Mouse (Mus musculus) C2C12 (cell line): Measurements from ENCODE around the gene Smoc2.

Experiments
- CTCF ChIP-seq: IDR thresholded peaks from one replicate; pipeline ENCODE4 v1.5.1; 2011; ENCODE audit not compliant: control insufficient read depth, insufficient read depth, insufficient read length
- MAX ChIP-seq: IDR thresholded peaks from one replicate; pipeline ENCODE4 v1.6.1; 2011; ENCODE audit warnings: mild to moderate bottlenecking, control low read depth

DNA sequence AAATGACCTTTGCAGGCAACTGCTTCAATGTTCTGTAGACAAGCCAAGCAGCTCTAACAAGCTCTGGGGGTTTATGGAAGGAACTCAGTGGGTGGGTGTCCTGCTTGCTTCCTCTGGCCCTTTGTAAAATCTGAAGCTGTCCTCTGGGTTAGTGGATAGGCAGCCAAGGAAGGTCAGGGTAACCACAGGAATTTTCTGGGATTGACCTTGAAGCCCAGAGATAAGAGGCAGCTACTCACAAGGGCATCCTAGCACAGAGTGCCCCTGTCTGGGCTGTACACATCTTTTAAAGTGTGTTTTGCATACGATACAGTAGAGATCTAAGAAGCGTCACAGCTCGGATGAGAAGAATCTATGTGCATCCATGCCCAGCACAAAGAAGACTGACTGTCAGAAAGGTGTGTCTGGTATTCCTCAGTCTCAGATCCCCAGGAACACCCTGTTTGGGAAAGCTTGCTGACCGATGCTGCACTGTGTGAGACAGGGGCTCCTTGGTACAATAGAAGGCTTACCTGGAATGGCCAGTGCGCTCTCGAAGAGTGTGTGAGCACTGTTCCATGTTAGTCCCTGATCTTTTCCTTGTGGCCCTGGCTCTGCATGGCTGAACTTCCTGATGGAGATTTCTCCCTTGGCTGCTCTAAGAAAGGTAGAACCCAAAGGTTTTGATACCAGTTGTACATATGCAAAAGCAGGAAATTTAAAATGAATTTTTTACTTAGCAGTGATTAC is 69.9 kb downstream of the Smoc2 start:
- TF ChIP-seq CTCF (no peak), MAX (no peak)
